Mouse (Mus musculus) midbrain, embryonic 10.5 days (tissue): ENCODE data around the gene Pex5l. TPM values are rescaled to one million over a fixed set of nuclear protein-coding genes. Genes with fewer than 3 reads are reported as not detected.

Experiments used
- DNase-seq: peaks from one replicate; pipeline ENCODE4 v3.0.0-alpha.2; 2017; ENCODE audit warnings: low spot score
- H3K27ac ChIP-seq: fragments of 300-500 bp; sonication (generic); replicated peaks from 2 replicates; pipeline ENCODE4 v1.5.1; 2016; ENCODE audit warnings: mild to moderate bottlenecking
- H3K27me3 ChIP-seq: fragments of 300-500 bp; sonication (generic); 2 replicates; pipeline ENCODE4 v1.6.1; 2016; ENCODE audit warnings: low read depth, mild to moderate bottlenecking; ENCODE audit not compliant: poor library complexity, severe bottlenecking
- H3K36me3 ChIP-seq: fragments of 300-500 bp; sonication (generic); 2 replicates; pipeline ENCODE4 v1.6.1; 2016; ENCODE audit warnings: mild to moderate bottlenecking, moderate library complexity
- H3K4me1 ChIP-seq: fragments of 300-500 bp; sonication (generic); 2 replicates; pipeline ENCODE4 v1.6.1; 2016
- H3K4me3 ChIP-seq: fragments of 300-500 bp; sonication (generic); 2 replicates; pipeline ENCODE4 v1.5.1; 2016; ENCODE audit warnings: mild to moderate bottlenecking, moderate library complexity
- H3K9me3 ChIP-seq: fragments of 300-500 bp; sonication (generic); replicated peaks from 2 replicates; pipeline ENCODE4 v1.6.1; 2016; ENCODE audit warnings: mild to moderate bottlenecking
- WGBS: fragments of 180-500 bp; shearing (Covaris S2); methylation state at CpG from one replicate; pipeline ENCODE4 v1.1.7; 2016; 5-methylcytosine and 5-hydroxymethylcytosine counted together
- polyA plus RNA-seq: library from polyadenylated mRNA; unstranded; fragments of >200 nt; fragmentation: Nextera tagmentation; extraction: Ambion mirVana; gene quantifications from 2 replicates; pipeline ENCODE4 v1.2.1, GENCODE M21; 2016

Pex5l gene
- polyA plus RNA-seq, 1 experiment from 2014 or later, result 0.77 TPM

DNA sequence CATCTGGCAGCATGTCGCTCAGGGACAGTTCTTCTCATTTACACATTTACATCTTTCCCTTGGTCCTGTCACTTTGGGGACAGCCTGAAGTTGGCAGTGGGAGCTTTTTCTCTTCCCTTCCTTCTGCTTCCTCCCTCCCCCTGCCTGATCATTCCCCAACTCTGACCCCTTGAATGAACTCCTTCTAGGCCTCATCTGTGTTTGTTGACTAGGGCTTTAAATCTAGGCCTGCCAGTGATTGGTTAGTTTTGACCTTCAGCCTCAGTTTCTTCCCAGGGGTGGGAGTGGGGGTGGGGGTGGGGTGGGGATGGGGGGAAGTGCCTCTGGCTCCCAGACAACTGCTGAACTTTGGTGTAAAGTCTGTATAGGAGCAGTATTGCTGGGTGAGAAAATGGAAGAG, 238.4 kb downstream of the Pex5l start:
- no peaks in the 10 kb centered on the region for H3K9me3 ChIP-seq
- peaks cover 18% of the 10 kb centered on the region for H3K36me3 ChIP-seq
- no peak for DNase-seq
- peak overlapping the region; percentile 28; the same call in 1 of the 2 replicates for H3K27ac ChIP-seq
- WGBS, result 61% methylated on average over 1 of the region's 1 CpGs
- H3K4me3 ChIP-seq, result no peak overlapping the region
- no peaks in the 10 kb centered on the region for H3K27me3 ChIP-seq
- H3K4me1 ChIP-seq, result peaks cover 29% of the 10 kb centered on the region

DNA sequence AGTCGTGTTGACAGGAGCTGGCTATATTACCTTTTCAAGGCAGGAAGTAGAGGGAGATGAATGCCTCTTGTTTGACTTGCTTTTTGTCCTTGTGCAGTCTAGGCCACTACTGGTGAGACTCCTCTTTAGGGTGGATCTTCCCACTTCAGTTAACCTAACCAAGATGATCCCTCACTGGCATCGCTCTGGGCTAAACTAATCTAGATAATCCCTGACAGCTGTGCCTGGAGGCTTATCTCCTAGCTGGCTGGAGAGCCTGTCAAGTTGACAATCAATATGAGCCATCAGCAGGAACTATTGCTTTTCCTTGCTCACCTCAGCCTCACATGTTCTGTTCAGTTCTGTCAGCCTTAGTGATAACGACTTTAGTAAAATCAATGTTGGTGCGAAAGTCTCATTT, 239.6 kb downstream of the Pex5l start:
- 38% methylated on average over 4 of the region's 4 CpGs for WGBS
- peak; percentile 14 for DNase-seq
- Histone ChIP-seq H3K27me3 (no peaks in the 10 kb centered on the region), H3K27ac (no peak overlapping the region), H3K4me3 (no peak overlapping the region), H3K36me3 (peaks cover 18% of the 10 kb centered on the region), H3K9me3 (no peaks in the 10 kb centered on the region), H3K4me1 (peaks cover 29% of the 10 kb centered on the region)
